Mouse (Mus musculus): ENCODE measurements at regions not wholly inside any gene's neighbourhood (a gene's known extent, or its start where the extent isn't known, plus 50 kb on each side); places are given as distances from the start of the nearest gene placed in this dataset.

DNA sequence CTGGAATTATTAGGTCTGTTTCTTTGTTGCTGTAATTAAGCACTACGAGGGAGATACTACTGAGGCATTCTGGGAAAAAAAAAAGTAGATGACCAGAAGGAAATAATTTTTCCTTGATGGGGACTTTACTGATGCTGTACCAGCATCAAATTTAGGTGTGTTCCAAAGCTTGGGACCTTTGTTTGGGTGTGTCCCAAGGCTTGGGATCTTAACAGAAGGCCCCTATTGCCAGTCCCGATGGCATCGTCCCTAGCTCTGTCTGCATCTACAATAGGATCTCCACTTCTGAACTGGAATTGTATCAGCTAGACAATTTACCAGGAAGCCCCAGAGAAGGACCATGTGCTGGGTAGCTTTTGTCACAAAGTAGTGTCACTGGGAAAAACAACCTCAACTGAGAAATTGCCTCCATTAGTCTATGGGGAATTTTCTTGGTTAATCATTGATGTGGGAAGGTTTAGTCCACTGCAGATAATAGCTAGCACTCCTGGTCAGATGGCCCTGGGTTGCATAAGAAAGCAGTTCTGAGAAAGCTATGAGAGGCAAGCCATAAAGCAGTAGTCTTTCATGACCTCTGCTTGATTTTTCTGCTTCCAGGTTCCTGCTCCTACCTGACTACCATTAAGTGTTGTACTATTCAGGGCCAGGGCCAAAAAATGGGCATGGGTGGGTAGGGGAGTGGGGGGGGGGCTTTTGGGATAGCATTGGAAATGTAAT, 392.7 kb downstream of the Igsf11 start:
- no peak for DNase-seq

DNA sequence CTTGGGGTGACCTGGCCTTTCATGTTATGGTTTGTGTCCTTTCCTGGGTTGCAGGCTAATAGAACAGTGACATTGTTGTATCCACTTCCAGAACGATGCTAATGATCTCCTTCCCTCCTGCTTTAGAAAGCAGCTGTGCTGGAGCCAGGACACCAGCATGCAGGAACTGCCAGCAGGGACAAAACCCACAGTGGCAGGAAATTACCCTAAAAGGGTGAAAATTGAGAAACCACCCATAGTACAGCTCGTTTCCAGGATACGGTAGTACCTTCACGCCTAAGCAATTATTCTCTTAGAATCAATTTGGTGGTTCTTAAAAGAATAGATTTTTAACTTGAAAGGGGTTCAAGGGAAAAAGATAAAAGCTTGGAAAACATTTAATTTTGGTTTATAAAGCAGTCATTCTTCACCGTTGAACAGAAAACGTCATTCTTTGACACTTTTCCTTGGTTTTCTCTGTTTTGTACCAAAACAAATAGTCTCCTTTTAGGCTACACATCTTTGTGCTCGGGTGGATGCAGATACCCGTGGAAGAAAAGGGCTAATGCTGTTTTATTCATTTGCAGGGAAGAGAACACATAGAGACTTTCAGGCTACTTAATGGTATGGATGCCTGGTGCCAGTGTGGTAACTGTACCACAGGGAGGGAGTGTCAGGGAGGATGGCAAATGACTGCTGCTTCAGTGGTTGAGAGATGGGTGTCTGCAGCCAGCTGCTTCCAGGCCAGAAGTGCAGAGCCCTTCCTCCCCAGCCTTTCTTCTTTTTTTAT, 394.5 kb downstream of the Igsf11 start:
- no peak for DNase-seq

DNA sequence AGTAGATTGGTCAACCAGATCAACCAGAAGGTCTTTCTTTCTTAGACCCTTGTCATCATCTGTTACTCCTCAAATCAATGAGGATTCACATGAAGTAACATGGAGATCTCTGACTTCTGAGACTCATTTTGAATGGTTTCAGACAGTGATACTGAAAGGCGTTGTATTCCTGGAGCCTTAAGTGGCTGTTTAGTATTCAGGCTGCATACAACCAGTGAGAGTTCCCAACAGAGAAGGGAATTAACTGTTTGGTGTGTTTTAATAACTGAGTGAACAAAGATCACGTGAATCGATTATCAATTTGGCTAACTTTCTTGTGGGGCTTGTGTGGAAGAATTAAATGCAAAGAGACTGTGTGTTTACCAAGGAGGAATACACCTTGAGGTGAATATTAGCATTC, 406.4 kb downstream of the Igsf11 start:
- DNase-seq, result no peak

DNA sequence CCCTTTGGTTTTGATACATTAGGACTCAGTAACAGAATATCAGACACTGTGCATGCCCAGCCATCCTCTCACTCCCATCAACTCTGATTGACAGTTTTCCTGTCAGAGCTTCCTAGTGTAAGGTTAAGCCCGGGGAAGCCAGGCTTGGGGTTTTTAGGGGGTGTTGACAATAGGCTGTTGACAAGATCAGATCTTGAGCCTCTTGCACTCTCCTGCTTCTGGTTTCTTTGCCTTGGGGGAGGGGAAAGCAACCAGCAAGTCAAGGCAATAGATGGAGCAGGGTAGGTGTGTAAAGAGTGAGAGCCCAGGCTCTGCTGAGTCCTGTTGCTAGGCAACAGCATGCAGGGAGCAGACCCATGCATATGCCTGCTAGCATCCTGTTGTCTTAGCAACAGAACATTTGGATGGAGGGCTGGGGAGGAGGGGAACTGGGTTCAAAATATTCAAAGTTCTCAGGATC, 410.5 kb downstream of the Igsf11 start:
- no peak for DNase-seq

DNA sequence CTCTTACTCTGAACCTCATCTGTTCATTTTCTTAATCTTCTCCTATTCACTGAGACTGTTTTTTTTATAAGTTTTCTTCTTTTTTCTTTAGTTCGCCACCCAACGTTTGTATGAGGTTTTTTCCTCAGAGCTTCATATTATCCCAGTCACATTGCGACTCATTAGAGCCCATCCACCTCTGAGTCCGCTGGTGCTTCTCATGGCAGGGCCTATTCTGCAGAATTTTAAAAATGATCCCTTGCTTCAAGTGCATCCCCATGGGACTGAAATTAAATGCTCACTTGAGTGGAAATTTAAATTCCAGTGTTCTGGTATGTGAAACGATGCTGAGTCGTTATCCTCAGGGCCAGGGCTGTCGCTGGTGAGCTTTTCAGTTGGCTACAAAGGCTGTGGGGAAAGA, 410.9 kb downstream of the Igsf11 start:
- no peak for DNase-seq

DNA sequence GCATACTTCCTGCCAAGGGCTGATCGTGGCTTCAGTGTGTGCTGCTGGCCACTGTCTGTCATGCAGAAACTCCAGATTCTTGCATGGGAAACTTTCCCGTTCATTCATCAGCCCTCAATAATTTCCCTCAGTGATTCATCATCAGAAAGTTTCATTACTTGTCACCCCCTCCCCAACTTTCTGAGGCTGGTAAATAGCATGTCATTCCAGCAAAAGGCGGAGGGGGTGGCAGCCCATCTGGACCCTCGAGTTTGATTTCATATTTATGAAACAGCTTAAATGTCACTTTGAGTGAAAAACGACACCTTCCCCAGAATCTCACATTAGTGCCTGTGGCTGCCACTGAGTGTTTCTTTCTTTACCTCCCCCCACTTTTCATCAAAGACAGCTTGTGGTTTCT, 415.5 kb downstream of the Igsf11 start:
- DNase-seq, result no peak

DNA sequence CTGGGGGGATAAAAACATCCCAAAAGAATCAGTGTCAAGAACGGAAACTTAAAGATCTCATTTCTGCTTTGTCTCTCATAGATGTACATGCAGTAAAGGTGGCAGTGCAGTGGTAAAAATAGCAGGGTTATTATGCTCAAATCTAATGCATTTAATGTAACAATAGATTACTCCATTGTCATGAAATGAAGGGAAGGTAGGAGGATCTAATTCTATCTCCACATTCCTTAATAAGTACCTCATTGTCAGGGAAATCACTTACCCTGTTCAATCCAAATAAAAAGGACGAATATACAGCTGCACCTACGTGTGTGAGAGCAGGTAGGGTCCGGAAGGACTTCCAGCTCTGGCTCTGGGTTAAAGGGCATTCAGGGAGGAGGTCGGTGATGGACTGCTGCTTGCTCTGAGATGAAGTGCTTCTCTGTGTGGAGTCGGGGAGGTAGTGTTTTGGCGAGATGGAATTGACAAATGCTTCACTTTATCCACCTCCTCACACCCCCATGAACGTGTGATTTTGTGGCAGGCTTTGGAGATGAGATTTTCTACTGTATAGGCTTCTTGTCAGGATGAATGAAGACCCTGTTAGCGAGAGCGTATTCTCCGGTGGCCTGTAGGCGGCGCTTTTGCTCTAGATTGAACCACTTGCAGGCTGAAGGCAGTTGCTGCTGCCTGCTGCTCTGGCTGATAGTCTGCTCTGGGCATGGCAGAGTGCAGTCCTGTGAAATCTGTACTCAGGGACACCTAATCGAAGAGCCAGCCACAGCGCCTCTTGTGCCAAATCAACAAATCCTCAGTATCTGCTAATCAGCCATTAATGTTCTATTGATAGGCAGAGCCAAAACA, 424.5 kb downstream of the Igsf11 start:
- peak; percentile 32 to 41 for DNase-seq

DNA sequence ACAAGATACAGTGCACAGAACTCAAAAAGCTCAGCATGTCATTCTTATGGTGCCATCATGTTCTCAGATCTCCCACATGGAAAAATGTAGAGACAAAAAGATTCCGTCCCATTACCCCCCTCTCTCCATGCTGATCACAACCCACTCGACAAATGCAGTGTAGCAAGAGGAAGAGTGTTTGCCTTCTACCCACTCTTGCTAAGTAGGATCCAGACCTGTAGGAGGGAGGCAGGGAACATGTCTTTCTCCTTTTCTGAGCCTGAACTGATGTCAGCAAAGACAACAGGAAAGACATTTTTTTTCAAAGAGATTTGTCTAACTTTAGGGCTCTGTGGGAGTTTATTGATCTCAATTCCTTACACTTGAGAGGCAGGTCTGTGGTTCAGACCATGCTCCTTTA, 433.2 kb downstream of the Igsf11 start:
- no peak for DNase-seq

DNA sequence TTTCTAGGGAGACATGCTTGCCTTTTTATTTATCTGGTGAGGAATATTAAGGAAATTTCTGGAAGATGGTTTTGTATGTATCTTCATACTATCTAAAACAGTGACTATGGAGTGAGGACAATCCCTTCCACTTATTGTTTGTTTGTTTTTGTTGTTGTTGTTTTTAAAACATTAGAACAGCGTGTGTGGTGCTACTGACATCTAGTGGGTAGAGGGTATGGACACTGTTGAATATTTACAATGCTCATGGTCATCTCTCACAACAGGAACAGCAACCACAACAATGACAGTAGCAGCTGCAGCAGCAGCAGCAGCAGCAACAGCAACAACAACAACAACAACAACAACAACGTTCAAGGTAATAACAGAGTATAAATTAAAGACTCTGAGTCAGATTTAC, 471.2 kb downstream of the Igsf11 start:
- DNase-seq, result no peak

DNA sequence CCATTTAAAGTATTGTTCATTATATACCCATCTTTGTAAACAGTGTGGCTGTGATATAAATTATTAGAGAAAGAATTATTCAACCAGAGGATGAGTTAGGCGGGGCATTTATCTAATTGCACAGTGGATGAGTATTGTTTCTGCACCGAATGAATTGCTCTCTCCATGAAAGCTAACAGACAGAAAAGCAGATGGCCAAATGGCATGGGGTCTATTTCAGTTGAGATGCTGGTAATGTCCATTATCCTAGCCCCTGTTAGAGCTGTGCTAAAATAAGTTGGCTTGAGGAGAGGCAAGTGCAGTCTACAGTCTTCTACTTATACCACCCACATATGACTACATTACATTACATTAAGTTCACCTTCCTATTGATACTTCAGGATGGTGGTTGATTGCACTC, 475.8 kb downstream of the Igsf11 start:
- DNase-seq, result no peak

DNA sequence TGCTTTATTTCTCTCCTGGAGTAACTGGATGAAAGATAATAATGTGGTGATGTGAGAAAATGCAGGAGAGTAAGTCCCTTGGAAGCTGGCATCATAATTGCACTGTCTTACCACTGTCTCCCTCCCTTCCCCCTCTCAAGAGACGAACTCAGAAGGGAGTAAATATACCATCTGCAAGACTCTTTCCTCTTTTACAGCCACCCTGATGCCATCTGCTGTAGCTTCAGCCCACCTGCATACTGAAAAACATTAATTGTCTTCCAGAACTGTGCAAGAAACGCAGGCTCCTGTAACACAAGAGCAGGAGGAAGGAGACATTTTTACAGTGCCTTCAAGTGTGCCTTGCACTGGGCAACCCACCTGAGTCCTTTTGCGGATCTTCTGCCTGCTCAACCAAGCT, 482.1 kb downstream of the Igsf11 start:
- no peak for DNase-seq

DNA sequence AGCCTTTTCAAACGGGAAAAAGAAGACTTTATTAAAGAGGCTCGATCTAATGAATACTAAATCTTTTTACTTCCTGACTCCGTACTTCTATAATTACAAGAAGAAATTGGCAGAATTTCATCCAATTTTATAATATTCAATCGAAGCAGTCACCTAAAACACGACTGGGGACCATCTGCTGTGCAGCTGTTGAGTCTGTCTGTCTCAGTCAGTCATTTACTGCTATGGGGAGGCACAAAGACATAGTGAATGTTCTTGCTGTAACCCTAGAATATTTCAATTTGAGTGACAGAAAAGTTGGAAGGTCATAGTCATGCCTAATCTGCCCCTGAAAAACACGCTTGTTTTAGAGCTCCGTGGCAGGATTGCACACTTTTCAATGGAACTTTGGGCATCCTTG, 487.5 kb downstream of the Igsf11 start:
- DNase-seq, result no peak

DNA sequence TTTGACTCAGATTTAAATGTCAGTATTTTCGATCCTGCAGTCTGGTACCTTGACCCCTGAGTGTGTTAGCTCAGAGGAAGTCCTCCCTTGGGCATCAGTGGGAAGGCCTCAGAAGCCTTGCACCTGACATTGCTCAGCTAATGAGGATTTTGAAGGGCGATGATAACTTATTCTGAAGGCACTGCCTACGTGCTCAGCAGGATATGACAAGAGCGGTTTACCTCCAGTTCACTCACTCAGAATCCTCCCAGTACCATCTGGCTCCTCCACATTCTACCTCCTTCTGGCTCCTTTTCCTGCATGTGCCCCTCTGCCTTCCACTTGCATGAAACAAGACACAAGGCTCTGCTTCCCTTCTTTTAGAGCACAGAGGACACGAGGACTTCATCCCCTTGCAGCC, 497.5 kb downstream of the Igsf11 start:
- DNase-seq, result no peak

DNA sequence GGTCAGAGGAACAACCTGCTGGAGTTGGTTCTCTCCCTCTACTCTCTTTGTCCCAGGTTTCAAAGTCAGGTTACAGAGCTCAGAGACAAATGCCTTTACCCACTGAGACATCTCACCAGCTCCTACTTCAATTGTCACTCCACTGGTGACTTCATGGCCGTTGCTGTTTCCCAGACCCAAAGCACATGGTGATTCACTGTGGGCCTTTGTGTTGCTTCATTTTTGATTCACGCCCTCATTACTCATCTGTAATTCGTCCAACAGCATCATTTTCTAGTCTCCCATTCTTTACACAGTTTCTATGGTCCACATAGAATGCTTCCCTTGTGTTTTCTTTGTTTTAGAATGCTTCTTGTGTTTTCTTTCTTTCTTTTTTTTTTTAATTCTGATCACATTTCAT, 498.2 kb downstream of the Igsf11 start:
- DNase-seq, result no peak

DNA sequence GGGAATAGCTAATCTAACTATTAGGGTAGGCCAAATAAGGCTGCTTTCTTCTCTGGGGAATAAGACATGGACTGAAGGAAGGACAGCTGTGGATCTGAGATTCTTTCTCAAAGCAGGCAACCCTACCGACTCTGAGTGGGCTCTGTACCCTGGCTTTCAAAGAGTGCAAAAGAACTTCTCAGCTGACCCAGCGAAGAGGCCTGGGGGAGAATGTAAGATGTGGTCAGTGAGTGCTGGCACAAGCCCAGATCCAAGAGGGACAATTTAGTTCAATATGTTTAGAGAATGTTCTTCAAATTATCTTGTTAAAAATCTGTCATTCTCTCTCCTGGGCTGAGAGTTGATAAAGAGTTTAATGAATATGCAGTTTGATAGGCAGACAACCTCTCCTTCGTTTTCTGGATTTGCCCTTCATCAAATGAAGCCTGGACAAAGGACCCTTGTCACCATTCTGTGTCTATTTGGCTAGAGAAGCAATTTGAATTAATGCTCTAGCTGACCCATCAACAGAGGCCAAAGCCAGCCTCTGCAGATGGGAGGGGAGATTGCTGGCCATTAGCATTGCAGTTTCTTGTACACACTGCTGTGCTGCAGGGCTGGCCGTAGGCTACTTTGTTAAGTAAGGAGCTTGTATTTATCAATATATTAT, 509.8 kb downstream of the Igsf11 start:
- DNase-seq, result peak; percentile 2 to 4

DNA sequence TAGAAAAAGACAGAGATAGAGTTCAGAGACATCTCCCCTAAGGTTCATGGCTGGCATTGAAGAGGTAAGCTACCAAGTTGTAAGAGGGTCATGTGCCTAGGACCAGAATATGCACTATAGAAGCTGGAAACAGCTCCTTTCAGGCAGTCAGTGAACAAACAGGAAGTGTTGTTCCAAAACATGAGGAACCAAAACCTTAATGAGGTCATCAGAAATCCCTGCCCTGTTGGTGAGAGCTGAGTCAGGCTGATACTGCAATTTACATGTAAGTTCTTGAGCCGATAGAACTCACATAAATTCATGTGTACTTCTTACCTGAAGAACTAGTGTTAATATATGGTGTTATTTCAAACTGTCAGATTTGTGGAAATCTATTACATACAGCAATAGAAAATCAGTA, 539.1 kb downstream of the Igsf11 start:
- DNase-seq, result no peak

DNA sequence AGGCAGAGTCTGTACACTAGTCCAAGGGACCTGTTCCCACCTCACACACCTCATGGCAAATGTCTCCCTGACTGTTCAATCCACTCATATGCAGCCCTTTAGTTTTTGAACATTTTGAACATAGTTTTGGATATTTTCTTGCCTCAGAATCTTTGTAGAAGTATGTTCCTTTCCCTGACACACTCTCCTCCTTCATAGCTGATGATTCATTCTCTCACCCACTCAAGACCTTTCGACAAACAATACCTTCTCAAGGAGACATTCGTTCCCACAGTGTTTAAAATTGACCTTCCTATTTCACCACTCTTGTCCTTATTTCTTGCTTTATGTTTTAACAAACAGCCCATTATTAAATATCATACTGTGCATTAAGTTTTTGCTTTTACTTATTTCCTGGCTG, 538.4 kb upstream of the Lsamp start:
- DNase-seq, result no peak

DNA sequence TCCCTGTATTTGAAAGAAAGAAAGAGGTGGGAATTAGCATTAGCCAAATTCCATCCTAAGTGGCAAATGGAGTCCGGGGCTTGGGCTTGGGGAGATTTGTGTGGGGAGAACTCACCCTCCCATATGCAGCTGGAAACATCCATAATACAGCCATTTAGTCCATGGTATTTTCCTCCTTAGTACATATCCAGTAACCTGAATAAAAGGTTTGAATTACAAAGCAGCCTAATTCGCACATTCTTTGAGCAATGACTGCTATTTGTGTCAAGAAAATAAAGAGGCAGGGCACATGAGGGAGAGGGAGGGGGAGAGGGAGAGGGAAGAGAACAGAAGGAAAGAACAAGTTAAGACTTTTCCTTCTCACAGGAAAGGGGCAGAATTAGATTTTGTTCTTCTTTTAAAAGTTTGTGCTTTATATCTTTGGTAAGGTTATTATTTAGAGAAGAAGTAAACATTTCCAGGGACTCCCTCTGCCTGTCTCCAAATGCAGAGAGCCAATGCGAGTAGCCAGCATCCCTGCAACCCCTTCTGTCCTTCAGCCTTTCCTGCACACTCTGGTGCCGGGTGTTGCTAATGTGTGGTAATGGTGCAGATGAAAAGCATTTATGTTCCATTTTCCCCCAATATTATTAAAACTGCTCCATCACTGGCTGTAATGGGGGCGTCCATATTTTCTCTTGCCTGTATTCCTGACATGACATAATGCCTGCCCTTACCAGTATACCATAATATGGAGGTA, 530.6 kb upstream of the Lsamp start:
- DNase-seq, result no peak
